Mouse (Mus musculus): ENCODE data around the gene H2afy.

DNA sequence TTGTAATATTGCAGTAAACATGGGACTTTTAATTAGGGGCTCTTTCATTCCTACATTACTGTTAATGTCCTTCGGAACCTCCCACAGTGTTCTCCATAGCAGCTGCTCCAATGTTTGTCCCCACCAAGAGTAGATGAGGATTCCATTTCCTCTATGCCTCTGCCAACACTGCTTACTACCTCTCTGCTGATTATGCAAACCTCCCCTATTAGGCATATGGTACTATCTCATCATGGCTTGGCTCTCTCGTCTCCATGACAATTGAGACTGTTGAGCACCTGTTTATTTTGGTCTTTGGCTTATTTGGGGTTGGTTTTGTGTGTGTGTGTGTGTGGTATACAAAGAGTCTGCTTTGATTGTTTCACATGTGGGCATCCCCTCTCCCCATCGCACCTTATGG lies 95.5 kb downstream of the H2afy start:
- TF ChIP-seq TAL1 (IDR thresholded peaks at IDR 0.05; ENCODE audit: low read length) (no peak), GATA1 (IDR thresholded peaks at IDR 0.05; ENCODE audit: low read length) (no peak)

Measured in erythroblast, embryonic 14.5 days (primary cell).